Mouse (Mus musculus) megakaryocyte, adult 5-6 weeks (primary cell): Measurements from ENCODE around the gene Ptges3. TPM values are rescaled to one million over a fixed set of nuclear protein-coding genes. Genes with fewer than 3 reads are reported as not detected.
"Not testable (repeated sequence)": the region's sequence is repeated elsewhere in the genome, so short reads cannot be mapped to it uniquely, and the experiment has no call there.

Experiments used
- ATAC-seq: 2 replicates; pipeline ENCODE4 v1.8.0; 2016; ENCODE audit warnings: mild to moderate bottlenecking, inconsistent platforms; ENCODE audit not compliant: poor library complexity, severe bottlenecking
- total RNA-seq, 2 experiments: library from RNA; stranded (forward) in 1 of 2; stranded (reverse) in 1 of 2; fragments of 153-499, 151-499 nt in 1 of 2; fragments of 221-1000, 200-1000 nt in 1 of 2; gene quantifications; 2 replicates each; pipeline versions ENCODE4 v1.2.3 to v1.2.4; 2015 to 2017

The Ptges3 gene
- total RNA-seq (2015) (118 and 120 TPM in 2 replicates), total RNA-seq (2017) (140 and 162 TPM in 2 replicates)

GRCm38 (mm10) chr10:128058601-128059151 is at the start of gene Ptges3:
TSS of gene Ptges3 (plus strand) at chr10:128058954.
- peak; percentile 81 for ATAC-seq

GRCm38 (mm10) chr10:128009735-128010134 is 49.0 kb upstream of the Ptges3 start:
- ATAC-seq, result no peak

- ATAC-seq, result peak; percentile 98
Observed at GRCm38 (mm10) chr10:128015068-128015934, 43.5 kb upstream of the Ptges3 start, which contains the start of gene Prim1. TSS of gene Prim1 (plus strand) at chr10:128015168.

- ATAC-seq, result no peak
Observed at GRCm38 (mm10) chr10:128022196-128022595, 36.6 kb upstream of the Ptges3 start.

- ATAC-seq, result no peak
Observed at GRCm38 (mm10) chr10:128023496-128023895, 35.3 kb upstream of the Ptges3 start.

- no peak for ATAC-seq
Observed at GRCm38 (mm10) chr10:128029931-128030330, 28.8 kb upstream of the Ptges3 start.

GRCm38 (mm10) chr10:128030860-128031259 is 27.9 kb upstream of the Ptges3 start:
- no peak for ATAC-seq

GRCm38 (mm10) chr10:128036746-128037425 is 21.9 kb upstream of the Ptges3 start:
- ATAC-seq, result peak; percentile 39

- ATAC-seq, result no peak
Observed at GRCm38 (mm10) chr10:128037921-128038320, 20.8 kb upstream of the Ptges3 start.

- ATAC-seq, result no peak
Observed at GRCm38 (mm10) chr10:128039167-128039566, 19.6 kb upstream of the Ptges3 start.

GRCm38 (mm10) chr10:128039858-128040257 is 18.9 kb upstream of the Ptges3 start:
- no peak for ATAC-seq

- ATAC-seq, result no peak
Observed at GRCm38 (mm10) chr10:128040293-128040692, 18.5 kb upstream of the Ptges3 start.

- ATAC-seq, result no peak
Observed at GRCm38 (mm10) chr10:128041636-128042035, 17.1 kb upstream of the Ptges3 start.

- ATAC-seq, result no peak
Observed at GRCm38 (mm10) chr10:128042466-128042865, 16.3 kb upstream of the Ptges3 start.

GRCm38 (mm10) chr10:128043041-128043835 is 15.5 kb upstream of the Ptges3 start:
- ATAC-seq, result no peak

GRCm38 (mm10) chr10:128048157-128048556 is 10.6 kb upstream of the Ptges3 start:
- no peak for ATAC-seq

- ATAC-seq, result no peak
Observed at GRCm38 (mm10) chr10:128049741-128050140, 9.0 kb upstream of the Ptges3 start.

- ATAC-seq, result no peak
Observed at GRCm38 (mm10) chr10:128050355-128050754, 8.4 kb upstream of the Ptges3 start.

GRCm38 (mm10) chr10:128051589-128051988 is 7.2 kb upstream of the Ptges3 start:
- no peak for ATAC-seq

GRCm38 (mm10) chr10:128052136-128052535 is 6.6 kb upstream of the Ptges3 start:
- not testable (repeated sequence) for ATAC-seq

- ATAC-seq, result no peak
Observed at GRCm38 (mm10) chr10:128053001-128053400, 5.8 kb upstream of the Ptges3 start.
